Mouse (Mus musculus): Measurements from ENCODE around the gene Hist1h4f. TPM values are rescaled to one million over a fixed set of nuclear protein-coding genes. Genes with fewer than 3 reads are reported as not detected.
"Not testable (repeated sequence)": the region's sequence is repeated elsewhere in the genome, so short reads cannot be mapped to it uniquely, and the experiment has no call there.

Hist1h4f gene
- 1.1 and 1.7 TPM in 2 replicates for polyA plus RNA-seq (2015; fragmentation: Nextera tagmentation; extraction: Ambion mirVana)

- WGBS = under 1% methylated on average over 47 of the region's 47 CpGs
- ATAC-seq (ENCODE audit: insufficient number of reproducible peaks, low FRiP score, low TSS enrichment, low read depth) = peak; percentile 89
- not testable (repeated sequence) for H3K9me3 ChIP-seq (replicated peaks)
Observed at GRCm38 (mm10) chr13:23551146-23551834, at the start of gene Hist1h4f. Gene Hist1h4f, minus strand, starts transcription at chr13:23551648.

GRCm38 (mm10) chr13:23597957-23598356 is 46.5 kb upstream of the Hist1h4f start:
- 6% methylated on average over 9 of the region's 9 CpGs for WGBS
- Histone ChIP-seq H3K9ac (no peak overlapping the region), H3K9me3 (replicated peaks) (no peaks in the 10 kb centered on the region), H3K27me3 (no peaks in the 10 kb centered on the region), H3K4me3 (replicated peaks) (no peak overlapping the region), H3K4me1 (no peaks in the 10 kb centered on the region), H3K36me3 (no peaks in the 10 kb centered on the region), H3K4me2 (replicated peaks) (no peak overlapping the region), H3K27ac (replicated peaks) (no peak overlapping the region)
- no peak for ATAC-seq (ENCODE audit: insufficient number of reproducible peaks, low FRiP score, low TSS enrichment, low read depth)

More at GRCm38 (mm10) chr13:23551146-23551834, at the start of gene Hist1h4f:
- not testable (repeated sequence) for H3K36me3 ChIP-seq, H3K27me3 ChIP-seq
- Histone ChIP-seq H3K4me3 (replicated peaks) (peak within 1 kb of the TSS; percentile 51), H3K27ac (replicated peaks) (peak within 1 kb of the TSS; percentile 92), H3K4me1 (peaks cover 23% of the 10 kb centered on the region), H3K9ac (peak within 1 kb of the TSS; percentile 28; the same call in 1 of the 2 replicates), H3K4me2 (replicated peaks) (peak within 1 kb of the TSS; percentile 61)

DNA sequence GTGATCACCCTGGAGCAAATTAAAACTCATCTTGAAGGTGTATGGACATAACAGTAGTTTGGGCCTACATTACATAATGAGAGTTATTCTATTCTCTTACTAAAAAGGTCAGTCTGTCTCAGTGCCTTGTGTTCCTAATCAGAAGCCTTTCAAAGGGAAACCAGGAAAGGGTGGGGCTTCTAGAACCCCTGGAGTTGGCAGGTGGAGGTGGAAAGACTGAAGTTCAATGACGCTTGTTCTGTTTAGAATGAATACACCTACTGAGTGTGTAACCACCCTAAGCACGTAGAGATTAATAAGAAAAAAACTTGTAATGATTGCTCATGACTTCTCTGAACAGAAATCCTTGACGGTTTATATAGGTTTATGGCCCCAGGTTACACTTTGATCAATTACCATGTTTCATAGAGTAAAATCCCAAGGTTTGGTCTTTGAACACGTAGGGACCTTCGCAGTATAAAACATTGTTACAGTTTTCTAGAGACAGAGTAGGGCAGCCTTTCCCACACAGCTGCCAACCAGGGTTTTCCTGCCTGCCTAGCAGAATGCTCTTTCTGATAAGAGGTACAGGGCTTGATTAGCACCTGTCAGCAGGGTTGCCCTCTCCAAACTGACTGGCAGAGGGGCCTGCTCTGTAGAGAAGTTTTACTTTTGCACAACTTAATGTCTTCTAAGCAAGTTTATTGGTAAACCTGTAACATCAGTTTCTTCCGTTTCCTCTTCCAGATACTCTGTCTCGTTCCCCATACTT is 44.3 kb upstream of the Hist1h4f start:
- H3K36me3 ChIP-seq = no peaks in the 10 kb centered on the region
- no peak overlapping the region for H3K9ac ChIP-seq
- H3K4me2 ChIP-seq (replicated peaks) = no peak overlapping the region
- H3K27ac ChIP-seq (replicated peaks) = no peak overlapping the region
- H3K4me1 ChIP-seq = no peaks in the 10 kb centered on the region
- H3K4me3 ChIP-seq (replicated peaks) = no peak overlapping the region
- H3K27me3 ChIP-seq = no peaks in the 10 kb centered on the region
- WGBS = 75% methylated on average over 7 of the region's 7 CpGs
- no peaks in the 10 kb centered on the region for H3K9me3 ChIP-seq (replicated peaks)
- no peak for ATAC-seq (ENCODE audit: insufficient number of reproducible peaks, low FRiP score, low TSS enrichment, low read depth)

DNA sequence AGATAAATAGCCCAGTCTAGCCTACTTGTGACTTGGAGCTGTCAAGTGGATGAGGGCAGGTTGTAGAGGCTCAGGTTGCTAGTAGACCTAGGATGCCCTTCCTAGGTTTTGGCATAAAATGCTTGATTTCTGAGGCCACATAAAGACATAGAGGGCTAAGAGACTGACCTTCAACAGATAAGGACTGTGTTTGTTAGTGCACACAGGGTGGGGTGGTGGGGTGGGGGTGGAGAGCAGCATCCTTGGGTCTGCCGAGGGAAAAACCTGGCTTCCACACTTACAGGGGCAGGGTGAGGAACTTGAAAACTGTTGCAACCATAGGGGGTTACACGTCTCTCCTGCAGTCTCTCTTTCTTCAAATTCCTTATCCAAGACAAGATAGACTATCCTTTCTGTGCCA is 43.7 kb upstream of the Hist1h4f start:
- no peaks in the 10 kb centered on the region for H3K4me1 ChIP-seq
- no peaks in the 10 kb centered on the region for H3K9me3 ChIP-seq (replicated peaks)
- no peak for ATAC-seq (ENCODE audit: insufficient number of reproducible peaks, low FRiP score, low TSS enrichment, low read depth)
- 78% methylated on average over 2 of the region's 2 CpGs for WGBS
- no peak overlapping the region for H3K4me3 ChIP-seq (replicated peaks)
- no peak overlapping the region for H3K9ac ChIP-seq
- H3K27me3 ChIP-seq = no peaks in the 10 kb centered on the region
- no peaks in the 10 kb centered on the region for H3K36me3 ChIP-seq
- H3K27ac ChIP-seq (replicated peaks) = no peak overlapping the region
- H3K4me2 ChIP-seq (replicated peaks) = no peak overlapping the region

DNA sequence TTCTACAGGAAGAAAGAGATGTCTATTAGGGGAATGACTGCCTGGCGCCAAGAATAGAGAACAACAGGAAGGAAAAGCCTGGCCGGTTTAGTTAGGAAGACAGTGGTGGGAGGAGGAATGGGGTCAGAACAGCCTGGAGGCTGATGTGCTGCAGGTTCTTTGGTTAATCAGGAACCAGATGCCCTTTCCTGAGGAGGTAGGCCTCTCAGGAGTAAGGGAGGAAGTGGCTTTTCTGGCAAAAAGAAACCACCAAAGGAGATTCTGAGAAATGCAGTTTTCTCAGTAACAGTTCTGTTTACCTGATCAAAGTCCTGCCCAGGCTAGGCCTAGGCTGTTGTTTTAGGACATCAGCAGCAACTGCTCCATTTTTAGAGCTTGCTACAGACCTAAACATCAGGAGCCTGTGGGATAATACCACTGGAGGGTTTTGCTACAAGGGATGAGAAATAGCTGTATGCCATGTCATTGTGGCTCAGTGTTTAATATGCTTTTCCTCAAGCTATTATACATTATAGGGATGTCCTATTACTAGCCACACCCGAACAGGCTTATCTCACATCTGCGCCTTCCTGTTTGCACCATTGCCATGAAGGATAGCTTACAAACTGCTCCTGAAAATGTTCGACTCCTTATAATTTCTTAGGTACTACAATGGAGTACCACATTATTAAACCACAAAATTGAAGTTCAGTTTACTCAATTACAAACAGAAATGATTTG is 41.8 kb upstream of the Hist1h4f start:
- Histone ChIP-seq H3K27me3 (no peaks in the 10 kb centered on the region), H3K9me3 (replicated peaks) (no peaks in the 10 kb centered on the region), H3K4me3 (replicated peaks) (no peak overlapping the region), H3K9ac (no peak overlapping the region), H3K4me1 (no peaks in the 10 kb centered on the region), H3K27ac (replicated peaks) (no peak overlapping the region; the same call in 1 of the 2 replicates), H3K36me3 (no peaks in the 10 kb centered on the region), H3K4me2 (replicated peaks) (no peak overlapping the region)
- 64% methylated on average over 5 of the region's 5 CpGs for WGBS
- ATAC-seq (ENCODE audit: insufficient number of reproducible peaks, low FRiP score, low TSS enrichment, low read depth) = no peak

- WGBS = 71% methylated on average over 7 of the region's 7 CpGs
- ATAC-seq (ENCODE audit: insufficient number of reproducible peaks, low FRiP score, low TSS enrichment, low read depth) = no peak
- Histone ChIP-seq H3K4me3 (replicated peaks) (no peak overlapping the region), H3K27ac (replicated peaks) (no peak overlapping the region), H3K27me3 (no peaks in the 10 kb centered on the region), H3K9ac (no peak overlapping the region), H3K4me1 (no peaks in the 10 kb centered on the region), H3K9me3 (replicated peaks) (no peaks in the 10 kb centered on the region), H3K36me3 (no peaks in the 10 kb centered on the region), H3K4me2 (replicated peaks) (no peak overlapping the region)
Observed at GRCm38 (mm10) chr13:23592614-23593013, 41.2 kb upstream of the Hist1h4f start.

DNA sequence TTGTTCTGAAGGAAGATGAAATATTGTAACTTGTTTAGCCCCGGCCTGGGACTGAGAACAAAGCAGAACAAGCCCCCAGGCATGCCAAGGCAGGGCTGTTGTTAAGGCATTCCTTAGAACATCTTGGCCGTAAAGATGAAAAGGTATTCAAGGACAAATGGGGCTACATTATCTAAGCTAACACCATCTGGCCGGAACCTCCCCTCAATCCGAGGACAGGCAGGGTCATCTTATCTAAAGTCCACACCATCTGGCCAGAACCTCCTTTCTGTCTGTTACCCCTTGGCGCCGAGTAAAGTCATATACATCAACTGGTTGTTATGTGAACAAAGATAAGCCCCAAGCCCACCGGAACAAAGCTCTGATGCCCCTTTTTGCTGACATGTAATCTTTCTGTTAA is 40.4 kb upstream of the Hist1h4f start:
- 82% methylated on average over 7 of the region's 7 CpGs for WGBS

GRCm38 (mm10) chr13:23591206-23591605 is 39.8 kb upstream of the Hist1h4f start:
- WGBS = 91% methylated on average over 7 of the region's 7 CpGs
- Histone ChIP-seq H3K9me3 (replicated peaks) (no peaks in the 10 kb centered on the region), H3K36me3 (no peaks in the 10 kb centered on the region), H3K4me3 (replicated peaks) (no peak overlapping the region), H3K27ac (replicated peaks) (no peak overlapping the region), H3K9ac (no peak overlapping the region), H3K4me2 (replicated peaks) (no peak overlapping the region), H3K4me1 (peaks cover 3% of the 10 kb centered on the region; the same call in 1 of the 2 replicates), H3K27me3 (no peaks in the 10 kb centered on the region)
- no peak for ATAC-seq (ENCODE audit: insufficient number of reproducible peaks, low FRiP score, low TSS enrichment, low read depth)

More for the DNA sequence above, 40.4 kb upstream of the Hist1h4f start:
- H3K4me3 ChIP-seq (replicated peaks); H3K36me3 ChIP-seq; H3K4me1 ChIP-seq; H3K9me3 ChIP-seq (replicated peaks); H3K4me2 ChIP-seq (replicated peaks); H3K27ac ChIP-seq (replicated peaks); H3K9ac ChIP-seq; ATAC-seq (ENCODE audit: insufficient number of reproducible peaks, low FRiP score, low TSS enrichment, low read depth); H3K27me3 ChIP-seq: not testable (repeated sequence)

- H3K27ac ChIP-seq (replicated peaks) = peak overlapping the region; percentile 91
- peak overlapping the region; percentile 72 for H3K4me2 ChIP-seq (replicated peaks)
- H3K4me1 ChIP-seq = peaks cover 24% of the 10 kb centered on the region
- peak overlapping the region; percentile 42 for H3K9ac ChIP-seq
- peak overlapping the region; percentile 50 for H3K4me3 ChIP-seq (replicated peaks)
- ATAC-seq (ENCODE audit: insufficient number of reproducible peaks, low FRiP score, low TSS enrichment, low read depth) = no peak
- H3K27me3 ChIP-seq = no peaks in the 10 kb centered on the region
- no peaks in the 10 kb centered on the region for H3K36me3 ChIP-seq
- no peaks in the 10 kb centered on the region for H3K9me3 ChIP-seq (replicated peaks)
- WGBS = 5% methylated on average over 1 of the region's 1 CpGs
Observed at GRCm38 (mm10) chr13:23586940-23587225, 35.4 kb upstream of the Hist1h4f start.

DNA sequence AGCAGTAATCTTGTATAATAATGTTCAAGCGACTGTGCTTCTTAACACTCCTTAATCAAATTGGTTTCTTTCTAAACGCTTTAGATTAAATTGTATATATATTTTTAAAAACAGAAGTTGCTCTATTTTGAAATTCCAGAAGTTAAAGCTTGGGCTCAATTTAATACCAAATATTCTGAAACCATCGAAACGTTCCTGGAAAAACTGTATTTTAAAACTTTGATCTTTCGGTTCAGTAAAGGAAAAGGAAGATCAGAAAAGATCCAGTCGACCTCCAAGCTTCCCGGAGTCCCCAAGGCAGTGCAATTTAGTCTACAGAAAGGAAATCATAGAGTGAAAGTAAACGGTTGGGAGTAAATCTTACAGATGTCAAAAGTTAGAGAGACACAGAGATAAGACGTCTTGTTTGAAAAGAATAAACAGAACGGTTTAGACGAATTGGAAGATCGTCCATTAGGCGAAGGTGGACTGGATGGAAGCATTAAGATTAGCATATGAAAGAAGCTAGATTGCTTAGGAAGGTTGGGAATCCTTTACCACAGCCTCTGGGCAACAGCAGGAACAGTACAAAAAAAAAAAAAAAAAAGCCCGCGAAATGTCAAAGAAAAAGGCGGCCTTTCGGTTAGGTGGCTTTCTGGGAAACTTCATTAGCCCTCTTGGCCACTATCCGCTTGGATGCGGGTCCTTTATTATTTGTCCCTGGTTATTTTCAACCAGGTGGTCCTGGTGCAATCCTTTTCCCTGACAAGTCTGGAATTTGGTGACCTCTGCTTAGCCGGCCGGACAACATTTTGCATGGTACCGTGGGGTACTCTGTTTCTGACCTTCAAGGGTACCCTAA is 34.9 kb upstream of the Hist1h4f start:
- no peaks in the 10 kb centered on the region for H3K27me3 ChIP-seq
- no peak for ATAC-seq (ENCODE audit: insufficient number of reproducible peaks, low FRiP score, low TSS enrichment, low read depth)
- H3K36me3 ChIP-seq = no peaks in the 10 kb centered on the region
- peak overlapping the region; percentile 91 for H3K27ac ChIP-seq (replicated peaks)
- H3K9ac ChIP-seq = peak overlapping the region; percentile 42
- H3K4me3 ChIP-seq (replicated peaks) = peak overlapping the region; percentile 50
- 2% methylated on average over 22 of the region's 22 CpGs for WGBS
- peaks cover 25% of the 10 kb centered on the region for H3K4me1 ChIP-seq
- peak overlapping the region; percentile 72 for H3K4me2 ChIP-seq (replicated peaks)
- no peaks in the 10 kb centered on the region for H3K9me3 ChIP-seq (replicated peaks)

All from embryonic facial prominence, embryonic 15.5 days (tissue).